Mouse (Mus musculus) forebrain, embryonic 12.5 days (tissue): Measurements from ENCODE around the gene Dagla. TPM values are rescaled to one million over a fixed set of nuclear protein-coding genes. Genes with fewer than 3 reads are reported as not detected.

Experiments used
- ATAC-seq: fragments of 200-750 bp; cut with Nextera tagmentation; 2 replicates; pipeline ENCODE4 v1.8.0; 2017; ENCODE audit warnings: moderate TSS enrichment; ENCODE audit not compliant: low FRiP score
- H3K27ac ChIP-seq: fragments of 300-500 bp; sonication (generic); 2 replicates; pipeline ENCODE4 v1.5.1; 2016; ENCODE audit warnings: mild to moderate bottlenecking
- H3K27me3 ChIP-seq: fragments of 300-500 bp; sonication (generic); 2 replicates; pipeline ENCODE4 v1.6.1; 2016; ENCODE audit warnings: mild to moderate bottlenecking
- H3K36me3 ChIP-seq: fragments of 300-500 bp; sonication (generic); replicated peaks from 2 replicates; pipeline ENCODE4 v1.6.1; 2016; ENCODE audit warnings: mild to moderate bottlenecking
- H3K4me1 ChIP-seq: fragments of 300-500 bp; sonication (generic); 2 replicates; pipeline ENCODE4 v1.6.1; 2016
- H3K4me2 ChIP-seq: fragments of 300-500 bp; sonication (generic); 2 replicates; pipeline ENCODE4 v1.6.1; 2016; ENCODE audit warnings: mild to moderate bottlenecking, moderate library complexity
- H3K4me3 ChIP-seq: fragments of 300-500 bp; sonication (generic); replicated peaks from 2 replicates; pipeline ENCODE4 v1.5.1; 2016; ENCODE audit warnings: mild to moderate bottlenecking
- H3K9ac ChIP-seq: fragments of 300-500 bp; sonication (generic); 2 replicates; pipeline ENCODE4 v1.6.1; 2016; ENCODE audit warnings: mild to moderate bottlenecking
- H3K9me3 ChIP-seq: fragments of 300-500 bp; sonication (generic); 2 replicates; pipeline ENCODE4 v1.6.1; 2016
- WGBS: fragments of 180-500 bp; shearing (Covaris S2); methylation state at CpG from one replicate; pipeline ENCODE4 v1.1.7; 2016; 5-methylcytosine and 5-hydroxymethylcytosine counted together
- polyA plus RNA-seq: library from polyadenylated mRNA; unstranded; fragments of >200 nt; fragmentation: Nextera tagmentation; extraction: Ambion mirVana; gene quantifications from 2 replicates; pipeline ENCODE4 v1.2.1, GENCODE M21; 2016

Dagla gene
- polyA plus RNA-seq, 1 experiment from 2014 or later = 3.6 TPM

DNA sequence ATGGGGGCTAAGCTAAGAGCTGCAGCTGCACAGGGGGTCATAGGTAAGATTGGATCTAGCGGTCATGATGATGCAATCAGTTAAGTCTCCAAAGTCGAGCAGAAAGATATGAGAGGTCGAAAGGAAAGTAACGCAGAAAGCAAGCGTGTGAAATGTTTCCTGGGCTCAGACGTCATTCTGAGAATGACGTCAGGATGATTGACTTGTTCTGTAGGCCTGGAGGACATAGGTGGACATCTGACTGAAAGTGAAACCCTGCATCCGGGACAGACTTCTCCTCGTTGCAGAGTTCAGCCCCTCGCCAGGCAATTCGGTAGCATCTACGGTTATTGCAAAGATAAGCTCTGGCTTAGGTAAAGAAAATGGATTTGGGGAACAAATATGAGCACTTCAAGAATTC, 963 bp upstream of the Dagla start:
- H3K27ac ChIP-seq = no peak overlapping the region
- no peak for ATAC-seq

DNA sequence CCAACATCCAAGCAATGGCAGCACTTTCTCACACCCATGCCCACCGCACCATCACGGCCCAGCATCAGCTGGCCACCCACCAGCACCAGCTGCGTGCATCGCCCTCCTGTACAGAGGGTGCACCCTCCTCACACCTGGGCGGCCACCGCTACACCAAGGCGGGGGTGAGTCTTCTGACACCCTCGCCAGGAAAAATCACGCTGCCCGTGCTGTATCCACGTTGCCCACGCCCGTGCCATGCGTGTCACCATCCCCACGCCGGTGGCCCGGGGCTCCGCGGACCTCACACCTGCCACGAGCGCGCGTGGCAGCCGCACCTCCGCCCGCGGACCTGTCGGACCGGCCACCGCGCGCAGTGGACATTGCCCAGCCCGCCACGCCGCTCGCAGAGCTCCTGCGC, 282 bp downstream of the Dagla start:
- Histone ChIP-seq H3K27ac (0 out of 2 replicates have a peak overlapping the region, but pooled peaks have one; percentile 36), H3K4me2 (peak overlapping the region; percentile 98), H3K4me1 (peaks cover 11% of the 10 kb centered on the region), H3K27me3 (peaks cover 34% of the 10 kb centered on the region), H3K9me3 (no peaks in the 10 kb centered on the region), H3K9ac (peak overlapping the region; percentile 82), H3K4me3 (peak overlapping the region; percentile 82), H3K36me3 (no peaks in the 10 kb centered on the region)
- WGBS = 4% methylated on average over 37 of the region's 37 CpGs
- peak; percentile 71 for ATAC-seq

More for the DNA sequence above, 963 bp upstream of the Dagla start:
- no peak overlapping the region for H3K4me3 ChIP-seq
- no peak overlapping the region for H3K4me2 ChIP-seq
- no peaks in the 10 kb centered on the region for H3K9me3 ChIP-seq
- no peak overlapping the region for H3K9ac ChIP-seq
- H3K4me1 ChIP-seq = peaks cover 11% of the 10 kb centered on the region
- peaks cover 34% of the 10 kb centered on the region for H3K27me3 ChIP-seq
- H3K36me3 ChIP-seq = no peaks in the 10 kb centered on the region
- 86% methylated on average over 12 of the region's 12 CpGs for WGBS

DNA sequence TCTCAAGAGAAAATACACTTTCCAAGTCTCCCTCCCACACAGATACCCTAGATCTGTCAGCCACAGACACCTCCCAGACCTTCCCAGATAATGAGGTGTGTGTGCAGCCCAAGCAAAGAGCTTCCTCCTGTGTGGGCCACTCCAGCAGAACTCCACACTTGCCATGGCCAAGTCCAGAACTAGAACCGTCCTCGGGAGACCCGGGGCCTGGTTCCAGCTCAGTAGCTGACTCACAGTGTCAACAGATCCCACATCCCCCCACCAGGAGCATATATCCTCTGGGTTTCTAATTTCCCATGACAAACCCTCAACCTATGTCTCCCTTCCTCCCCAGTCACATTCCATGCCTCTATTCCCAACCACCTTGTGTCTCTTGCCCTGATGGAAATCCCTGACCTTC, 1.8 kb downstream of the Dagla start:
- Histone ChIP-seq H3K4me1 (peaks cover 11% of the 10 kb centered on the region), H3K27me3 (peaks cover 34% of the 10 kb centered on the region), H3K9me3 (no peaks in the 10 kb centered on the region), H3K4me3 (no peak overlapping the region), H3K27ac (no peak overlapping the region), H3K9ac (no peak overlapping the region), H3K36me3 (no peaks in the 10 kb centered on the region), H3K4me2 (no peak overlapping the region)
- no peak for ATAC-seq
- WGBS = 95% methylated on average over 3 of the region's 3 CpGs

DNA sequence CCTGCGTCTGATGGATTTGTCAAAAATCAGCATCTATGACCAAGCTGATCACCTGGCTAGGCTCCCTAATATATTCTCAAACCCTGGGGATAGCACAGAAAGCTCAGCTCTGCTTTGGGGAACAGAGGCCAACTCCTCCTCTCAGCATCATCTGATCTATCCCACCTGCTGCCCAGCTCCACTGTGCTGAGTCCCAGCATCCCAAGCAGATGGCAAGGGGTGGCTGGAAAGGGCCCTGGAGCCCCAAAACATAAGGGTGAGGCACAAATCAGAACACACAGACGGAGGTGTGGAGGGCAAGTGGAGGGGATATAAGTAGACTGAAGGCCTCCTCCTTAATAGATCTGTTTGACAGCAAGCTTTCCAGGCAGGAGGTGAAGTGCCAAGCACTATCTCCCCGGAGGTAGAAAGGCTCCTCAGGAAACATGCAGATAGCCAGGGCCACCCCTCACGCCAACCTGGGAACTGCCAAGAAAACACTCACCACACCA, 2.8 kb downstream of the Dagla start:
- Histone ChIP-seq H3K36me3 (no peaks in the 10 kb centered on the region), H3K9ac (no peak overlapping the region), H3K9me3 (no peaks in the 10 kb centered on the region), H3K27me3 (peaks cover 35% of the 10 kb centered on the region), H3K4me1 (peaks cover 18% of the 10 kb centered on the region), H3K27ac (no peak overlapping the region), H3K4me3 (no peak overlapping the region), H3K4me2 (no peak overlapping the region)
- WGBS = 79% methylated on average over 4 of the region's 4 CpGs
- ATAC-seq = no peak

DNA sequence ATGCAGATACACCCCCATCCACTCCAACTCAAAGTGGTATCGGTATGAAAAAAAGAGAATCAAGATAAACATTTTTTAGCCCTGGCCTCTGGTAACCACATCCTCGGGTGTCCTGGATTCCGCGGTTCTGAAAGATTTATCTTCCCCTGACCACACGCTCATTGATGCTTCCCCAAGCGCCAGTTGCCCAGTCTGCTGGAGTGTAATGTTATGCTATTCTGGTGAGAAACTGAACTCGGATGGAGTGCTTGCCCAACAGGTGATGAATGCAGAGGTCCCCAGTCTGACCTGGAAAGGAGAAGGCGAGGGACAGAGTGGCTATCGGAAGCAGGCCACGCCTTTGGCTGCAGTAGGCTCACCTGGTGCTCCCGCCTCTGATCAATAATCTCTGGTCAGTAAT, 3.4 kb downstream of the Dagla start:
- Histone ChIP-seq H3K27ac (no peak overlapping the region), H3K9me3 (no peaks in the 10 kb centered on the region), H3K4me2 (no peak overlapping the region), H3K4me1 (peaks cover 24% of the 10 kb centered on the region), H3K4me3 (no peak overlapping the region), H3K27me3 (peaks cover 35% of the 10 kb centered on the region), H3K9ac (no peak overlapping the region), H3K36me3 (no peaks in the 10 kb centered on the region)
- ATAC-seq = no peak
- WGBS = 84% methylated on average over 11 of the region's 11 CpGs

DNA sequence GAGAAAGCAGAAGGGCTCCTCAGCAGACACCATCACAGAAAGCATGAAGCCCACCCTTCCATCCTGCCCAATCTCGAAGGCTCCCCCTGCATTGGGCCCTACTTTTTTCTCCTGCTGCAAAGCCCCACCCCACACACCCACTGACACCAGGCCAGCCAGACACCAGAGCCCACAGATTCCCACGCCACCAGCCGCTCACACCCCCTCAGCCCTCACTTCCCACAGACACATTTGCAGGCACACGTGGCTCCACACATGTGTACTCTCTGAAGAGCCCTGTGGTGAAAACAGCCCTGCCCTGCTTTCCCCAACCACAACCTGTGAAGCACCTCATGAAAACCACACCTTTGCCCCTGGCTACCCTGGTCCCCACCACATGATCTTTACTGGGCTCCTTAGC, 3.9 kb downstream of the Dagla start:
- Histone ChIP-seq H3K4me3 (no peak overlapping the region), H3K9me3 (no peaks in the 10 kb centered on the region), H3K9ac (no peak overlapping the region), H3K4me1 (peaks cover 29% of the 10 kb centered on the region), H3K4me2 (no peak overlapping the region), H3K27me3 (peaks cover 30% of the 10 kb centered on the region), H3K36me3 (no peaks in the 10 kb centered on the region), H3K27ac (no peak overlapping the region)
- 84% methylated on average over 4 of the region's 4 CpGs for WGBS
- no peak for ATAC-seq

DNA sequence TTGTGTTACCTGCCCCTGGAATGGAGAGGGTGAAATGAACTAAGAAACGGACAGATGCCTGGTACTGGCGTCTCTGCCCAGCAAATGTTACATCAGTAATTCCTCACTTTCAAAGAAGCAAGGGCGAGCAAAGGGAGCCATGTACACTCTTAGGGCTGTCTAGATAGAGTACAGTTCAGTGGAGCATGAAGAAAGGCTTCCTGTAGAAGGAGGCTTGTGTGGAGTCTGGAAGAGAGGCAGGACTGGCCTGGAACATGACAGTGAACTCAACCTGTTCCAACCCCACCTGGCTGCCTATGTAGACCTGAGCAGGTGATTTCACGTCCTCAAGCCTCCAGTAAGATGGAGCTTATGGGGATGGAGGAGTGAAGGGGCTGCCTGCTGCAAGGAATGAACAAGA, 6.4 kb downstream of the Dagla start:
- 85% methylated on average over 4 of the region's 4 CpGs for WGBS
- no peaks in the 10 kb centered on the region for H3K9me3 ChIP-seq
- ATAC-seq = no peak
- H3K27ac ChIP-seq = no peak overlapping the region
- no peak overlapping the region for H3K9ac ChIP-seq
- no peak overlapping the region for H3K4me2 ChIP-seq
- H3K27me3 ChIP-seq = peaks cover 17% of the 10 kb centered on the region
- H3K4me1 ChIP-seq = peaks cover 35% of the 10 kb centered on the region
- H3K36me3 ChIP-seq = no peaks in the 10 kb centered on the region
- H3K4me3 ChIP-seq = no peak overlapping the region

DNA sequence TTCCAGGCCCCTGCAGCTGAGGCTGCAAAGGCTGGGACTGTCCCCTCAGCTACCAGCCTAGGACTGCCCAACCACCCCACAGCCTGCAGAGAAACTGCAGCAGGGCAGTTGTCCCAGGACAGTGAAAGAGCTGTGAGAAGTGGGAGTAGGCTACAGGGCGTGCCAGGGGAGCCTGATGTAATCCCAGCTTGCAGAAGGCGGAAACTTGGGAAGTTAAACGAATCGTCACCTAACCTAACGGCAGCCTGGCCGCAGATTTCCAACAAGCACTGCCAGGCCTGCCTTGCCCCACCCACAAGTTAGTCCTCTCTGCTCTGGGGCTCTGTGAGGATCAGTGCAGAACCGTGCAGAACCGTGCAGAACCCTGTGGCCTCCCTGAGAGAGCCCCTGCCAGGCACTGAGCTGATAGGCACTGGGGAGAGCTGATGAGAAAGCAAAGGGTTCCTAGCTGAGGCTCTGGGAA, 7.6 kb downstream of the Dagla start:
- H3K9me3 ChIP-seq = no peaks in the 10 kb centered on the region
- H3K27me3 ChIP-seq = peaks cover 7% of the 10 kb centered on the region; the same call in 1 of the 2 replicates
- H3K9ac ChIP-seq = peak overlapping the region; percentile 13; the same call in 1 of the 2 replicates
- H3K27ac ChIP-seq = no peak overlapping the region
- 39% methylated on average over 8 of the region's 8 CpGs for WGBS
- H3K4me3 ChIP-seq = no peak overlapping the region
- no peaks in the 10 kb centered on the region for H3K36me3 ChIP-seq
- H3K4me1 ChIP-seq = peaks cover 35% of the 10 kb centered on the region
- no peak overlapping the region for H3K4me2 ChIP-seq
- no peak for ATAC-seq

DNA sequence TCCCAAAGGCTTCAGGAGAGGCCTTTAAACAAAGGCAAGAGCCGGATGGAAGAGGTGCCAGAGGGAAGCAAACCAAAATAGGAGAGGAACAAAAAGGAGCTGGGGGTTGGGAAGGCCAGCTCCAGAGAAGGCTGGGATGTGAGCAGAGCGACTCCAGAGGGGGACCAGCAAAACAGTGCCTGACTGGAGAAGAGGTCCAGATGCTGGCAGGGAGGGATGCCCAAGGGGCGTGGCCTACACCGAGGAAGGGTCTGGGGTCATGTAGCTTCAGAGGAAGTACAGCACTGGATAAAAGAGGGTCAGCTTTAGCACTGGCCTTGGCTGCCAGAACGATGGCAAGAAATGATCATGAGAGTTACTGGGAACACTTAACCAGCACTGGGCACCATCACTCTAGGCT, 8.4 kb downstream of the Dagla start:
- H3K4me3 ChIP-seq = no peak overlapping the region
- no peak for ATAC-seq
- 0 out of 2 replicates have a peak overlapping the region, but pooled peaks have one; percentile 31 for H3K27ac ChIP-seq
- peaks cover 7% of the 10 kb centered on the region; the same call in 1 of the 2 replicates for H3K27me3 ChIP-seq
- H3K4me2 ChIP-seq = no peak overlapping the region
- H3K9ac ChIP-seq = no peak overlapping the region
- no peaks in the 10 kb centered on the region for H3K36me3 ChIP-seq
- 36% methylated on average over 5 of the region's 5 CpGs for WGBS
- peaks cover 35% of the 10 kb centered on the region for H3K4me1 ChIP-seq
- no peaks in the 10 kb centered on the region for H3K9me3 ChIP-seq

DNA sequence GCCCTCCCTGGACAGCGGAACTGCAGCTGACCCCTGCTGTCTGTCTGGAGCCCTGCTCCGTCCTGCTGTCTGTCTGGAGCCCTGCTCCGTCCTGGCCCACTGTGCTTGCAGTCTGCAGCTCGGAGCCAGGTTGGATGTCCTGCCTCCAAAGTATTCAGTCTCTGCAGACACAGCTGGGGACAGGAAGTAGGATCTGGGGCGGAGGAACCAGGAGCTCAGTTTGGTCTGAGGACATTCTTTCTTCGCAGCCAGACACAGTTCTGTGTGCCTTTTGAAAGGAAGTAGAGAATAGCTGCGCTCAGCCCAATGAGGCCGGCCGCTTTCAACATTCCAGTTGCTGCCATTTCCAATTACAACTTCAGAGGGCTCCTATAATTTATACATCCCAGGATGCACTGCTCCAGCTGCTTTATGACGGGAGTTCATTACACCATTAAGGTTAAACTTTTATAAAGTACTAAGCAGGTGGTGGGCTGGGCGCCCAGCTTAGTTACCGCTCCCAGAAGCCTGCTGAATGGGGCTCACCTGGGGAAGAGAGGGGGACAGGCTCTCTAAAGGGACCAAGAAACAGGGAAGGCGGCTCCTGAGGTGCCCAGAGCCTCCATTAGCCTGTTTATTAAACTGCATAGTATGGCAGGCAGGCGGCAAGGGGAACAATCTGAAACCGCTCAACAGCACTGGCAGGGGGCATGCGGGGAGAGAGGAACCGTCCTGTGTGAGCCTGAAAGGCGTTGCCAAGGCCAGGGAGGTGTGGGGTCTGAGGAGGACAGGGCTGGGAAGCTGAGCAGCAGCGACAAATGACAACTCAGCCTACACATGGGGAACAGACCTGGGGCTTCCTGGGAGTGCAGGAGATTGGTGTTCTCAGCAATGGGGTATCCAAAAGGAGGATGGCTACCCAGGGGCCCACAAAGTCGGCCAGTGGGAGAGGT, 9.8 kb downstream of the Dagla start:
- ATAC-seq = peak; percentile 11; the same call in 1 of the 2 replicates
- Histone ChIP-seq H3K9me3 (no peaks in the 10 kb centered on the region), H3K36me3 (no peaks in the 10 kb centered on the region), H3K9ac (0 out of 2 replicates have a peak overlapping the region, but pooled peaks have one; percentile 3), H3K4me1 (peaks cover 35% of the 10 kb centered on the region), H3K27ac (peak overlapping the region; percentile 79), H3K4me3 (no peak overlapping the region), H3K27me3 (peaks cover 7% of the 10 kb centered on the region; the same call in 1 of the 2 replicates), H3K4me2 (peak overlapping the region; percentile 30; the same call in 1 of the 2 replicates)
- 41% methylated on average over 20 of the region's 20 CpGs for WGBS

DNA sequence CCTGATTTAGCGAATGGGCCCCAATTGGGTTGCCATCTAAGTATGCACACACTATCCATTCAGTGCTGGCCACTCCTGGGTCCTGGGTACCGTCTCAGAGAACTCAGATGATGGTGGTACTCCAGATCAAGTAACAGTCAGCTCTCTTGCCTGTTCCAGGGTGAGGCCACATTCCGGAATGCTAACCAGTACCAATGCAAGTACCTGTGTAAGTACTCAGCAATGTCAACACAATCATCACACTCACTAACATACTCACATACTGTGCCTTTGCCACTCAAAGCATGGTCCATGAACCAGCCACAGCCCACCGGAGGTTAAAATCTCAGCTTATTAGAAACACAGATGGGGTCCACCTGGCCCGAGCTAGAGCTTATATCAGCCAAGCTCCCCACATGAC, 10.7 kb downstream of the Dagla start:
- ATAC-seq = no peak
- H3K9me3 ChIP-seq = no peaks in the 10 kb centered on the region
- H3K27me3 ChIP-seq = peaks cover 7% of the 10 kb centered on the region; the same call in 1 of the 2 replicates
- H3K27ac ChIP-seq = peak overlapping the region; percentile 79; the same call in 1 of the 2 replicates
- no peak overlapping the region for H3K4me3 ChIP-seq
- no peak overlapping the region for H3K9ac ChIP-seq
- H3K36me3 ChIP-seq = no peaks in the 10 kb centered on the region
- WGBS = 81% methylated on average over 5 of the region's 5 CpGs
- H3K4me2 ChIP-seq = no peak overlapping the region
- peaks cover 35% of the 10 kb centered on the region for H3K4me1 ChIP-seq

DNA sequence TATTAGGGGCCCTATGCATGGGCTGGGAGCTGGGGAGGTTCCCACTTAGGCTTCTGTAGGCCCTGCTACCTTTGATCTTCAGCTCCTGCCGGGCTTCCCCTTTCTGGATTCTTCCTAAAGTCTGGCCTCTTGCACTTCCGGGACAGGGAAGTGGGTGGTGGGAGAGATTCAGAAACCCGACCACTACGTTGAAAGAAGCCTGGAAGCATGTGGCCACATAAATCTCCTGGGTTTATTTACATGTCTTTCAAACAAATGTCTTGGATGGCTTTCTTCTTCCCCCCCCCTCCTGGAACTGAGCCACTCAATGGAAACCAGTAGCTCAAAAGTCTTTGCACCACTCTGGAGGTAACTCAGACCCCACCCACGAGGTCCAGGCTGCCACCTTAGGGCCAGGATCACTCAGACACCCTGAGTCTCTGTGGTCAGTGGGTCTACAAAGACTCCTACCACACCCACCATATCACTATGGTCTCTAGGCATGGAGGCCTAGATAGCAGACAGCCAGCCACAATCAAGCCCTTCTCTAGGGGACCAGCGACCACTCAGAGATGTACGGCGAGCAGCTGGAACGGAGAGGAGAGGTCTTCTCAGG, 12.7 kb downstream of the Dagla start:
- Histone ChIP-seq H3K9me3 (no peaks in the 10 kb centered on the region), H3K27me3 (peaks cover 7% of the 10 kb centered on the region; the same call in 1 of the 2 replicates), H3K4me2 (no peak overlapping the region), H3K27ac (no peak overlapping the region), H3K4me3 (no peak overlapping the region), H3K36me3 (no peaks in the 10 kb centered on the region), H3K4me1 (peaks cover 29% of the 10 kb centered on the region), H3K9ac (no peak overlapping the region)
- ATAC-seq = no peak
- 89% methylated on average over 9 of the region's 9 CpGs for WGBS
